Mouse (Mus musculus) gastrocnemius, postnatal 25 days (tissue): ENCODE data around the gene Cops4. TPM values are rescaled to one million over a fixed set of nuclear protein-coding genes. Genes with fewer than 3 reads are reported as not detected.

ENCODE experiments used
- DNase-seq: peaks from one replicate; pipeline ENCODE4 v3.0.0; 2022
- long read RNA-seq, 2 experiments: library from polyadenylated mRNA; stranded (forward); transcript quantifications; one replicate each; pipeline ENCODE4 v2.0.0; 2021
- total RNA-seq, 2 experiments: library from RNA; stranded (reverse); gene quantifications; 1 replicate in 1 of 2; 2 replicates in 1 of 2; pipeline ENCODE4 v1.2.3; 2021

Cops4 gene
- total RNA-seq = 10 to 100 TPM; 91.6 to 94.1 TPM
- long read RNA-seq, experiment 1, transcript Cops4-201 (10 exons, 1,755 nt) = major isoform, 263 of 307 reads
- long read RNA-seq, experiment 1, partial matches to known transcripts = 9 of 307 reads
- long read RNA-seq, experiment 1, other reads (novel, unspliced or antisense) = 35 of 307 reads
- long read RNA-seq, experiment 2, transcript Cops4-201 (10 exons, 1,755 nt) = major isoform, 302 of 332 reads
- long read RNA-seq, experiment 2, partial matches to known transcripts = 8 of 332 reads
- long read RNA-seq, experiment 2, other reads (novel, unspliced or antisense) = 22 of 332 reads

DNA sequence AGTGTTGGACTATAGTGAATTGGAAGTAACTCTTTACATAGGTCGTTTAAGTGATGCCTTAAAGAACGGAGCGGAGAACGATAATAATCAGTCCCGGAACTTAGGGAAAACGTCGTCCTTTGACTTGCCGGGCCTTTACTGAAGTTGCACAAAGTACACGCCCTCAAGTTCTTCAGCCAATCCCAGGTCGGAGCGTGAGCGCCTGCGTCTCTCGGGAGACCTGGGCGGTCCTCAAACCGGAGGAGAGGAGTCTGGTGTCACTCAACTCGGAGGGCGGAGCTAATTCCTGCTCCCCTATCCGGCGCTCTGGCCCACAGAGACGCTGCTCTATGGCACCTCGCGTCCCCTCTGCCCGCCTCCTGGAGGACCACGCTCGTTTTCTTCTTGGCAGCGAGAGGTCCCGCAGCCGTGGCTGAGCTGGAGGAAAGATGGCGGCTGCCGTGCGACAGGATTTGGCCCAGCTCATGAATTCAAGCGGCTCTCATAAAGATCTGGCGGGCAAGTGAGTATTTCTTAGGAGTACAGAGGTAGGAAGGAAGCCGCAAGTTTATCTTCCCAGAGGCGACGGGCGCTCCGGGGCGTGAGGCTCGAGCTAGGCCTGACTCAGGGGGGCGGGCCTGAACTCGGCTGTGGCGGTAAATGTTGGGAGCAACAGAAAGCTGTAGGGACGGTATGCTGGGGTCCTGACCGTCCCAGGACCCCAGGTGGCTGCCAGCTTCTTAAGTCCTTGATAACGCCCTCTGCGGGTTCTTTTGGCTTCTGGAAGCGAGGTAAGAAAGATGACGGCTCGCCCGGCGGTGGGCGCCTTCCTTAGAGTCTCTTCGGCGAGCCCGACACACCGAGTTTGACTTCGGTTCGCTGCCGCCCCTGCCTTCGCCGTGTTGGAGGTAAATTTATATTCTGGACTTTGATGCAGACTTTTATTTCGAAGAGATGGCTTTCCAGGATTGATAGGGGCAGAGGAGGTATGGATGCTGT is at the start of gene Cops4:
Gene Cops4 (plus strand): TSS at position 261 of the 978 bp plus-strand sequence.
- peak; percentile 98 for DNase-seq

GRCm38 (mm10) chr5:100476328-100476727 is 41.8 kb upstream of the Cops4 start:
- DNase-seq = no peak

DNA sequence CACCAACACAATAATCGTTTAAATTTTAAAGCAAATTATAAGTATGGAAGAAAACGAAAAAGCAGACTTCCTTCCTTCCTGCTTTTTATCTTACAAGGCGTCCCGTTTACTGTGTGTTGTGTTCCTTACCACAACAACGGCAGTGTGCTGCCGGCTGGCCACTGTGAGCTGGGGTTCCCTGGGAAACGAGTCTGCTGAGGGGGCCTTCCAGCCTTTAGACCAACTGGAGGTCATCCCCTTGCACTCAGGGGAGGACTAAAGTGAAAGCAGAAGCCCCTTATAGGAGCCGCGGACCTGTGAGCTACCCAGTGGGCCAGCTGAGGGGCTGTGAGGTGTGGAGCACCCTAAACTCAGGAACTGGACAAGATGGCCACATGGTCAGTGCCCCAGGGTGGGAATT is 40.5 kb upstream of the Cops4 start:
- DNase-seq = no peak

- DNase-seq = no peak
Observed at GRCm38 (mm10) chr5:100483569-100483968, 34.5 kb upstream of the Cops4 start.

- DNase-seq = no peak
Observed at GRCm38 (mm10) chr5:100487120-100487519, 31.0 kb upstream of the Cops4 start.

DNA sequence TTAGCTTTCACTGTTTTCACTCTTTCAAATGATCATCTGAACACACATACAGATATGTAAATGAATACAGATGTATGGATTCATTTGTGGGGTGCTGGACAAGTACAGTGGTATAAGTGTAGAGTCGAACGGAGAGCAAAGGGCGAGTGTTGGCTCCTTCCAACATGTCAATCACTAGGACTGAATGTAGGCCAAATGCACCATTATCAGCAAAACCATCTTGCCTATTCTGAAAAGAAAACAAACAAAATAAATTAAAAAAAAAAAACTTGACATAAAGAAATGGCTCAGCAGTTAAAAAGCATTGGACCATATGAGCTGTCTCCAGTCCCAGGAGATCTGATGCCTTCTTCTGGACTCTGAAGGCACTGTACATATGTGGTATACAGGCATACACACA is 29.9 kb upstream of the Cops4 start:
- DNase-seq = no peak

DNA sequence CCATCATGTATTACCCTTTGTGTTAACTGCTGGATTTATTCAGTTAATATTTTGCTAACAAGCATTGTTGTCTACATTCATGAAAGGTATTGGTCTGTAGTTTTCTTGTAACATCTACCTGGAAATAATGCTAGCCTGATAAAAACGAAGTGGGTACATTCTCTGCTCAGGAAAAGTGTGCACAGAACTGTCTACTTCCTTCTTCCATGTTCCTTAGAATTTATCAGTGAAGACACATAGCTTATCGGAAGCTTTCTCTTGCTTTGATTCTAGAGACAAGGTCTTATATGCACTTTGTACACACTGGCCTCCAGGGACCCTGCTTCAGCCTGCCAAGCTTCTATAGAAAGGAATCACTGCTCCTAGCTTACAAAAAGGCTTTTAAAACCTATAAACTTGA is 28.8 kb upstream of the Cops4 start:
- no peak for DNase-seq

GRCm38 (mm10) chr5:100491704-100492103 is 26.4 kb upstream of the Cops4 start:
- no peak for DNase-seq

DNA sequence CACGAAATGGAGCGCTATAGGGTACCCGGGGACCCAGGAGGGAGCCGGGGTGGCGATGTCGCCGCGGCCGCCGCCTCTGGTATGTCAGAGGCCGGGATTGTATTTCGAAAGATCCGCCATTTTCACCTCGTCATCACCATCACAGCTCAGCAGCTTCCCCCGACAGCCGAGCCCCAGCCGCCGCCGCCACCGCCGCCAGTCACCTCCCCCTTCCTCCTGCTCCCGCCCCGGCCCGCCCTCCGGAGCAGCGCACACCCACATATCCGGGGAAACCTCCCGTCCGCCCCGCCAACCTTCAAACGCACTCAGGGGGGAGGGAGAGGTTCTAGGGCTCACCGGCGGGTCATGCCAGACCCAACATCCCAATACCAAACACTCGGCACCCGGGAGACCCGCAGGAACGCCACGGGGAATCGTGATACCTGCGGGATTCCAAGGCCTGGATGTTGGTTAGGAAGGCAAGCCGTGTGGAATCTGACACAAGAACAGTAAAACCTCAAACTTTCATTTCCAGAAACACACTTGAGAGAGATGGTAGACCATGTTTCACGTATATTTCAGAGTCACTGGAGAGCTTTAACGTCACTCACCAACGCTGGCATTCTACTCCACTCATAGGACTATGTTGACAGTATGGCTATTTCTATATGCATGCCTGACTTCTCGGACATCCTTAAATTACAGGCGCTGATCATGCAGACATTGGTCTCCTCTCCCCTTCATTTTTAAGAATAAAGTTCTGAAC is 19.5 kb upstream of the Cops4 start:
- DNase-seq = peak; percentile 86

- no peak for DNase-seq
Observed at GRCm38 (mm10) chr5:100499243-100499642, 18.9 kb upstream of the Cops4 start.

GRCm38 (mm10) chr5:100499831-100500304 is 18.2 kb upstream of the Cops4 start:
- peak; percentile 15 for DNase-seq

DNA sequence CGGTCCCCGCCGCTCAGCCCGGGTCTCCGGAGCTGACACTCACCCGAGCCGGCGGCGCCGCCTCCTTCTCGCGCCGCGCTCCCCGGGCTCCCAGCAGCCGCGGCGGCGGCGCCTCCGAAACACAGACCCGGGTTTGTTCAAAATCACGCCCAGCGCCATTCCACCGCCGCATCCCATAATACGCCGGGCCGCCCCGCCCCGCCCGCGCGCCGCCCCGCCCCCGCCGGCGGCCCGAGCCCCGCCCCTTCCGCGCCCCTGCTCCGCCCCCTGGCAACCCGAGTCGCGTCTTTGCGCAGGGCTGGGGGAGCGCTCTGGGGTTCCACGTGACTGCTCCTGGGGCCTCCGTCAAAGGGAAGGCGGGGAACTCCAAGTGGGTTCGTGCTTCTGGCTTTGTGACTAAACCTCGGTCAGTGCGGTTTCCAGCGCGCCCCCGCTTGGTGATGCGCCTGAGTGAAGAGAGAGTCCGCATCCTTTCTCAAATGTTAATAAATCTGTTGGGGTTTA is 17.6 kb upstream of the Cops4 start, which contains the start of gene Lin54:
Gene Lin54 (minus strand): TSS at position 182 of the 504 bp plus-strand sequence.
- DNase-seq = peak; percentile 86

DNA sequence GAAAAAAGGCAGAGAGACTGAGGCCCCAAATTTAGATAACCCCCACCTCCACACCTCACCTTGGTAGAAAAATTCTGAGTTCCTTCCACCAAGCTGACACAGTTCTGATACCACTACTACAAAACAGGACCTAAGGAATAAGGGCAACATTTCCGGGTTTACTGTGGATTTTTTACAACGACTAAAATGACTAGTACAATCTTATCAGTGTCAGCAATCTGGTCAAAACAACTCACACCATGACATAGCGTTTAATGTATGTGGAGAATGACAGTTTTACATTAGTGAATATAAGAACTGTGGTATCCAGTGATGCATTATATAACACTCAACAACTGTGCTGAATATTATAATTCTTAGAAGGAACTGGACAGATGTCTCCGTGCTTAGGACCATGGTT is 16.8 kb upstream of the Cops4 start:
- no peak for DNase-seq

DNA sequence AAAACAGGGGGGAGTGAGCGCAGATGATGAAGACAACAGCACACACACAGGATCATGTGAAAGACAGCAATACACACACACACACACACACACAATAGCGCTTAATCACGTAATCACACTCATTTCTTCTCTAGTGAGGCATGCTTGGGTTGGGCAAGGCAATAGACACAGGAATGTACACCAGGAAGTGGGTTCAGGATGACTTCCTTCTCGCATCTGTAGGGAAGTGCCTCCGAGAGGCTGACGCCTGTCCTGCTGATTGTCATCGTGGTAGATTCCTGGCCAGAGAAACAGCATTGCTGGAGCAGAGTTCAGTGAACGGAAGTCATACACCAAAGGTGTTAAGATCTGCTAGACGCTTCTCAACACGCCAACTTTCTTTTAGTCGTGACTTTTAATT is 8.9 kb upstream of the Cops4 start:
- no peak for DNase-seq

GRCm38 (mm10) chr5:100512576-100512975 is 5.5 kb upstream of the Cops4 start:
- DNase-seq = no peak

DNA sequence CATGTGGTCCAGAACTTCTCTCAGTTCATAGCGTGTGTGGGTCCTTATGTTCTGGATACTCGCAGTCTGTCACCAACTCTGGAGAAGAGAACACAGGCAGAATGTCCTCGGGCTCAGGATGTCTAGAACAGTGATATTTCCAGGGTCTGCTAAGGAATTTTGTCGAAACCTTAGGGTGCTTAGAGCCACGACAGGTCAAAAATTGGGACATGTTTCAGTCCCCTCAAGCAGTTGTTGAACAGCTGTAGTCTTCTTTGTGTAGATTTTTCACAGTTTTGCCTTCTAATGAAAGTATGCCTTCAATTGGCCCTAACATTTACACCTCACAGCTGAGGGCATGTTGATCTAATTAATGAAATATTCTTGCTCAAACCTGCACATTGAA is 910 bp downstream of the Cops4 start:
- DNase-seq = no peak

DNA sequence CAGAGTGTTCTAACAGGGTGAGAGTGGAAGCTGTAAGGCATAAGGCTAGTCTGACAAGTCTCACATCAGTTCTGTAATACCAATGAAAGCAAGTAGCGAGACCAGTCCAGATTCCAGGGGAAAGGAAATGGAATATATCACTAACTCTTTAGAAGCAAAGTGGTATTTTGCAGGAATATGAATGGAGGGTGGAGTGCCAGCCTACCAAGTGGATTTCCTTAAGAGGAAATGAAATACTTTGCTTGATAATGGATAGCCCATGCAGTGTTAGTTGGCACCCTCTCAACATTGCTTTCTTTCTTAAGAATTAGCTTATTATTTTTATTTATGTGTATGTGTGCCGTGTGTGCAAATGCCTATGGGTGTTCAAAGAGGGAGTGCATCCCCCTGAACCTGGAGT is 2.1 kb downstream of the Cops4 start:
- no peak for DNase-seq

DNA sequence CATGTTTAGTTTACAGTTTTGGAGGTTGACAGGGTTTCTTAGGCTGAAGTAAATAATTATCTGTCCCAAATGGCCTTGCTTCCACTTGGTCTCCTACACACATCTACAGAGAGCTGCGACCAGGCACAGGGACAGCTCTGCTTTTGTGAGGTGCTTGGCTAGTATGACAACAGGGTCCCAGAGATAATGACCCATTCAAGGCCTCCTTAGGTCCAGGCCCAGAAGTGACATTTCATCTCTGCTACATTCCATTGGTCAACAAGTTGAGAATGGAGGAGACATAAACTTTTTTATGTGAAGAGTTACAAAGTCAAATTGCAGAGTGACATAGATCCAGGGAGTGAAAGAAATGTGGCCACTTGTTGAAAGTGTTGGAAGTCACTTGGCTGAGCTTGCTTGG is 5.2 kb downstream of the Cops4 start:
- DNase-seq = no peak

GRCm38 (mm10) chr5:100524921-100525320 is 6.8 kb downstream of the Cops4 start:
- DNase-seq = no peak

DNA sequence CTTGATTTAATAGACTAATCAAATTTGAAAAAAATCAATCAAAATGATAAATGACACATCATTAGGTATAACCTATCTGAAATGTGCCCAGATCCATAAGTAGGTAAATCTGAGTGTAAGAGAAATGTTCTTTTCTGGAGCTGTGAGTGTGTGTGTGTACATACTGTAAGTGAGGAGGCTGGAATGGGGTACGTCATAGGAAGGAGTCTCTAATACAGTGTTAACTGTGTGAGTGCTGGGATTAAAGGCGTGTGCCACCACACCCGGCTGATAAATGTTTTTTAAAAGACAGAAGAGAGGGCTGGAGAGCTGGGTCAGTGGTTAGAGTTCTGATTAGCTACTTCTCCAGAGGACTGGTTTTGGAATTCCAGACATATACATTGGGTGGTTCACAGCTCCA is 7.5 kb downstream of the Cops4 start:
- no peak for DNase-seq

- peak; percentile 30 for DNase-seq
Observed at GRCm38 (mm10) chr5:100526164-100526563, 8.1 kb downstream of the Cops4 start.

- DNase-seq = no peak
Observed at GRCm38 (mm10) chr5:100535826-100536225, 17.7 kb downstream of the Cops4 start.
